Mouse (Mus musculus): ENCODE measurements around the gene Hist2h3c2. TPM values are rescaled to one million over a fixed set of nuclear protein-coding genes. Genes with fewer than 3 reads are reported as not detected.
"Not testable (repeated sequence)": the region's sequence is repeated elsewhere in the genome, so short reads cannot be mapped to it uniquely, and the experiment has no call there.

The Hist2h3c2 gene
- polyA plus RNA-seq, 1 experiment from 2014 or later: 4.1 TPM

- H3K4me1 ChIP-seq: peaks cover 21% of the 10 kb centered on the region
- H3K9ac ChIP-seq: peak overlapping the region; percentile 74
- peak overlapping the region; percentile 47 for H3K4me2 ChIP-seq
- peak overlapping the region; percentile 98 for H3K27ac ChIP-seq
- H3K9me3 ChIP-seq: no peaks in the 10 kb centered on the region
- WGBS: 76% methylated on average over 7 of the region's 7 CpGs
- H3K36me3 ChIP-seq: no peaks in the 10 kb centered on the region
- peak overlapping the region; percentile 50 for H3K4me3 ChIP-seq
- ATAC-seq (ENCODE audit: insufficient number of reproducible peaks, low FRiP score, low TSS enrichment, low read depth): no peak
- H3K27me3 ChIP-seq: no peaks in the 10 kb centered on the region
Measured at GRCm38 (mm10) chr3:96243921-96244572, 5.1 kb upstream of the Hist2h3c2 start.

- 73% methylated on average over 9 of the region's 9 CpGs for WGBS
- Histone ChIP-seq H3K9ac (0 out of 2 replicates have a peak overlapping the region, but pooled peaks have one; percentile 20), H3K4me1 (peaks cover 23% of the 10 kb centered on the region), H3K27ac (peak overlapping the region; percentile 88), H3K27me3 (no peaks in the 10 kb centered on the region), H3K9me3 (no peaks in the 10 kb centered on the region), H3K36me3 (no peaks in the 10 kb centered on the region), H3K4me2 (peak overlapping the region; percentile 45), H3K4me3 (peak overlapping the region; percentile 28; the same call in 1 of the 2 replicates)
- no peak for ATAC-seq (ENCODE audit: insufficient number of reproducible peaks, low FRiP score, low TSS enrichment, low read depth)
Measured at GRCm38 (mm10) chr3:96240799-96241197, 1.9 kb upstream of the Hist2h3c2 start.

GRCm38 (mm10) chr3:96239949-96240798 is 1.2 kb upstream of the Hist2h3c2 start, which contains the start of gene Hist2h2aa2:
Gene Hist2h2aa2 (minus strand): TSS chr3:96240276.
- not testable (repeated sequence) for H3K36me3 ChIP-seq, H3K27me3 ChIP-seq
- WGBS: 4% methylated on average over 31 of the region's 85 CpGs

GRCm38 (mm10) chr3:96237904-96238511 is 919 bp downstream of the Hist2h3c2 start:
- Histone ChIP-seq H3K9ac (peak overlapping the region; percentile 26; the same call in 1 of the 2 replicates), H3K36me3 (no peaks in the 10 kb centered on the region), H3K9me3 (no peaks in the 10 kb centered on the region), H3K4me3 (peak overlapping the region; percentile 39), H3K27ac (peak overlapping the region; percentile 34), H3K27me3 (no peaks in the 10 kb centered on the region), H3K4me1 (peaks cover 15% of the 10 kb centered on the region), H3K4me2 (peak overlapping the region; percentile 43)
- WGBS: under 1% methylated on average over 12 of the region's 12 CpGs
- ATAC-seq (ENCODE audit: insufficient number of reproducible peaks, low FRiP score, low TSS enrichment, low read depth): no peak

More at GRCm38 (mm10) chr3:96239949-96240798, 1.2 kb upstream of the Hist2h3c2 start, which contains the start of gene Hist2h2aa2:
- peak within 1 kb of the TSS; percentile 45 for H3K4me2 ChIP-seq
- ATAC-seq (ENCODE audit: insufficient number of reproducible peaks, low FRiP score, low TSS enrichment, low read depth): peak; percentile 88
- H3K27ac ChIP-seq: peak within 1 kb of the TSS; percentile 88
- H3K4me3 ChIP-seq: peak within 1 kb of the TSS; percentile 35
- H3K9me3 ChIP-seq: not testable (repeated sequence)
- 0 out of 2 replicates have a peak within 1 kb of the TSS, but pooled peaks have one; percentile 20 for H3K9ac ChIP-seq
- peaks cover 23% of the 10 kb centered on the region for H3K4me1 ChIP-seq

GRCm38 (mm10) chr3:96237335-96237903 is 1.5 kb downstream of the Hist2h3c2 start:
- Histone ChIP-seq H3K4me2 (peak overlapping the region; percentile 43), H3K4me1 (peaks cover 15% of the 10 kb centered on the region), H3K27ac (peak overlapping the region; percentile 34; the same call in 1 of the 2 replicates), H3K9me3 (no peaks in the 10 kb centered on the region), H3K36me3 (no peaks in the 10 kb centered on the region), H3K4me3 (peak overlapping the region; percentile 39), H3K27me3 (no peaks in the 10 kb centered on the region), H3K9ac (peak overlapping the region; percentile 26; the same call in 1 of the 2 replicates)
- no peak for ATAC-seq (ENCODE audit: insufficient number of reproducible peaks, low FRiP score, low TSS enrichment, low read depth)
- 19% methylated on average over 7 of the region's 7 CpGs for WGBS

- Histone ChIP-seq H3K27ac (peak overlapping the region; percentile 34; the same call in 1 of the 2 replicates), H3K27me3 (no peaks in the 10 kb centered on the region), H3K36me3 (no peaks in the 10 kb centered on the region), H3K9me3 (no peaks in the 10 kb centered on the region), H3K4me2 (peak overlapping the region; percentile 43), H3K4me3 (peak overlapping the region; percentile 39; the same call in 1 of the 2 replicates), H3K9ac (no peak overlapping the region), H3K4me1 (peaks cover 15% of the 10 kb centered on the region)
- 74% methylated on average over 4 of the region's 4 CpGs for WGBS
- no peak for ATAC-seq (ENCODE audit: insufficient number of reproducible peaks, low FRiP score, low TSS enrichment, low read depth)
Measured at GRCm38 (mm10) chr3:96236834-96237334, 2.0 kb downstream of the Hist2h3c2 start.

- Histone ChIP-seq H3K4me1 (peaks cover 15% of the 10 kb centered on the region), H3K4me2 (no peak overlapping the region), H3K9me3 (no peaks in the 10 kb centered on the region), H3K9ac (no peak overlapping the region), H3K27ac (no peak overlapping the region), H3K36me3 (no peaks in the 10 kb centered on the region), H3K4me3 (no peak overlapping the region), H3K27me3 (no peaks in the 10 kb centered on the region)
- WGBS: 53% methylated on average over 3 of the region's 3 CpGs
- no peak for ATAC-seq (ENCODE audit: insufficient number of reproducible peaks, low FRiP score, low TSS enrichment, low read depth)
Measured at GRCm38 (mm10) chr3:96235836-96236235, 3.1 kb downstream of the Hist2h3c2 start.

GRCm38 (mm10) chr3:96234914-96235313 is 4.0 kb downstream of the Hist2h3c2 start:
- Histone ChIP-seq H3K36me3 (no peaks in the 10 kb centered on the region), H3K9ac (no peak overlapping the region), H3K4me3 (no peak overlapping the region), H3K27me3 (no peaks in the 10 kb centered on the region), H3K4me1 (peaks cover 13% of the 10 kb centered on the region), H3K9me3 (no peaks in the 10 kb centered on the region), H3K4me2 (no peak overlapping the region), H3K27ac (no peak overlapping the region)
- WGBS: 77% methylated on average over 2 of the region's 2 CpGs
- ATAC-seq (ENCODE audit: insufficient number of reproducible peaks, low FRiP score, low TSS enrichment, low read depth): no peak

- Histone ChIP-seq H3K9me3 (no peaks in the 10 kb centered on the region), H3K4me1 (no peaks in the 10 kb centered on the region), H3K4me2 (no peak overlapping the region), H3K36me3 (no peaks in the 10 kb centered on the region), H3K4me3 (no peak overlapping the region), H3K27me3 (no peaks in the 10 kb centered on the region), H3K9ac (no peak overlapping the region), H3K27ac (no peak overlapping the region)
- no peak for ATAC-seq (ENCODE audit: insufficient number of reproducible peaks, low FRiP score, low TSS enrichment, low read depth)
- WGBS: 60% methylated on average over 2 of the region's 2 CpGs
Measured at GRCm38 (mm10) chr3:96231758-96232120, 7.2 kb downstream of the Hist2h3c2 start.

GRCm38 (mm10) chr3:96230910-96231757 is 7.8 kb downstream of the Hist2h3c2 start:
- Histone ChIP-seq H3K4me1 (no peaks in the 10 kb centered on the region), H3K9me3 (no peaks in the 10 kb centered on the region), H3K4me2 (no peak overlapping the region), H3K36me3 (no peaks in the 10 kb centered on the region), H3K9ac (no peak overlapping the region), H3K27ac (no peak overlapping the region), H3K27me3 (no peaks in the 10 kb centered on the region), H3K4me3 (no peak overlapping the region)
- WGBS: 76% methylated on average over 4 of the region's 4 CpGs
- ATAC-seq (ENCODE audit: insufficient number of reproducible peaks, low FRiP score, low TSS enrichment, low read depth): no peak

Data from limb, embryonic 15.5 days (tissue).